Mouse (Mus musculus) liver, postnatal 0 days (tissue): Measurements from ENCODE around the gene Bglap3.

Experiments
- CTCF ChIP-seq: sonication (generic); IDR thresholded peaks from 2 replicates; pipeline ENCODE4 v1.5.1; 2016; ENCODE audit warnings: antibody characterized with exemption, low read depth
- EP300 ChIP-seq: IDR thresholded peaks from 2 replicates; pipeline ENCODE4 v1.6.1; 2016; ENCODE audit warnings: antibody characterized with exemption, low read depth, mild to moderate bottlenecking

- TF ChIP-seq CTCF (no peak), EP300 (no peak)
Measured at GRCm38 (mm10) chr3:88410645-88411031, 38.1 kb upstream of the Bglap3 start.
